Mouse (Mus musculus) midbrain, embryonic 10.5 days (tissue): ENCODE results near the gene Agpat2. TPM values are rescaled to one million over a fixed set of nuclear protein-coding genes. Genes with fewer than 3 reads are reported as not detected.

ENCODE experiments used
- DNase-seq: peaks from one replicate; pipeline ENCODE4 v3.0.0-alpha.2; 2017; ENCODE audit warnings: low spot score
- H3K27ac ChIP-seq: fragments of 300-500 bp; sonication (generic); replicated peaks from 2 replicates; pipeline ENCODE4 v1.5.1; 2016; ENCODE audit warnings: mild to moderate bottlenecking
- H3K27me3 ChIP-seq: fragments of 300-500 bp; sonication (generic); 2 replicates; pipeline ENCODE4 v1.6.1; 2016; ENCODE audit warnings: low read depth, mild to moderate bottlenecking; ENCODE audit not compliant: poor library complexity, severe bottlenecking
- H3K36me3 ChIP-seq: fragments of 300-500 bp; sonication (generic); 2 replicates; pipeline ENCODE4 v1.6.1; 2016; ENCODE audit warnings: mild to moderate bottlenecking, moderate library complexity
- H3K4me1 ChIP-seq: fragments of 300-500 bp; sonication (generic); 2 replicates; pipeline ENCODE4 v1.6.1; 2016
- H3K4me3 ChIP-seq: fragments of 300-500 bp; sonication (generic); 2 replicates; pipeline ENCODE4 v1.5.1; 2016; ENCODE audit warnings: mild to moderate bottlenecking, moderate library complexity
- H3K9me3 ChIP-seq: fragments of 300-500 bp; sonication (generic); replicated peaks from 2 replicates; pipeline ENCODE4 v1.6.1; 2016; ENCODE audit warnings: mild to moderate bottlenecking
- WGBS: fragments of 180-500 bp; shearing (Covaris S2); methylation state at CpG from one replicate; pipeline ENCODE4 v1.1.7; 2016; 5-methylcytosine and 5-hydroxymethylcytosine counted together
- polyA plus RNA-seq: library from polyadenylated mRNA; unstranded; fragments of >200 nt; fragmentation: Nextera tagmentation; extraction: Ambion mirVana; gene quantifications from 2 replicates; pipeline ENCODE4 v1.2.1, GENCODE M21; 2016

The Agpat2 gene
- polyA plus RNA-seq, 1 experiment from 2014 or later, result 10.6 TPM

GRCm38 (mm10) chr2:26617331-26617730 is 13.1 kb upstream of the Agpat2 start:
- Histone ChIP-seq H3K4me3 (no peak overlapping the region), H3K27ac (no peak overlapping the region), H3K36me3 (no peaks in the 10 kb centered on the region), H3K9me3 (no peaks in the 10 kb centered on the region), H3K27me3 (0 out of 2 replicates have a peak, but pooled peaks cover 6% of the 10 kb centered on the region), H3K4me1 (peaks cover 4% of the 10 kb centered on the region; the same call in 1 of the 2 replicates)
- 79% methylated on average over 6 of the region's 6 CpGs for WGBS
- no peak for DNase-seq

GRCm38 (mm10) chr2:26615459-26616124 is 11.4 kb upstream of the Agpat2 start:
- Histone ChIP-seq H3K36me3 (no peaks in the 10 kb centered on the region), H3K27me3 (0 out of 2 replicates have a peak, but pooled peaks cover 6% of the 10 kb centered on the region), H3K9me3 (no peaks in the 10 kb centered on the region), H3K4me1 (peaks cover 4% of the 10 kb centered on the region; the same call in 1 of the 2 replicates), H3K4me3 (no peak overlapping the region), H3K27ac (no peak overlapping the region)
- DNase-seq, result no peak
- 89% methylated on average over 4 of the region's 4 CpGs for WGBS

- 86% methylated on average over 5 of the region's 5 CpGs for WGBS
- Histone ChIP-seq H3K27me3 (0 out of 2 replicates have a peak, but pooled peaks cover 6% of the 10 kb centered on the region), H3K4me1 (peaks cover 4% of the 10 kb centered on the region; the same call in 1 of the 2 replicates), H3K36me3 (no peaks in the 10 kb centered on the region), H3K27ac (no peak overlapping the region), H3K4me3 (no peak overlapping the region), H3K9me3 (no peaks in the 10 kb centered on the region)
- DNase-seq, result no peak
These were observed 10.7 kb upstream of the Agpat2 start for GRCm38 (mm10) chr2:26614903-26615302.

- DNase-seq, result no peak
- H3K27ac ChIP-seq, result no peak overlapping the region
- peaks cover 11% of the 10 kb centered on the region; the same call in 1 of the 2 replicates for H3K27me3 ChIP-seq
- H3K4me3 ChIP-seq, result no peak overlapping the region
- no peaks in the 10 kb centered on the region for H3K36me3 ChIP-seq
- H3K4me1 ChIP-seq, result peaks cover 8% of the 10 kb centered on the region
- H3K9me3 ChIP-seq, result no peaks in the 10 kb centered on the region
These were observed 7.7 kb upstream of the Agpat2 start for GRCm38 (mm10) chr2:26611896-26612295.

- Histone ChIP-seq H3K27ac (no peak overlapping the region), H3K4me3 (no peak overlapping the region), H3K4me1 (peaks cover 11% of the 10 kb centered on the region), H3K9me3 (no peaks in the 10 kb centered on the region), H3K36me3 (no peaks in the 10 kb centered on the region), H3K27me3 (peaks cover 18% of the 10 kb centered on the region)
- DNase-seq, result no peak
These were observed 6.8 kb upstream of the Agpat2 start for GRCm38 (mm10) chr2:26611054-26611453.

GRCm38 (mm10) chr2:26610526-26610925 is 6.3 kb upstream of the Agpat2 start:
- DNase-seq, result no peak
- 72% methylated on average over 3 of the region's 3 CpGs for WGBS
- Histone ChIP-seq H3K36me3 (no peaks in the 10 kb centered on the region), H3K27ac (no peak overlapping the region), H3K9me3 (no peaks in the 10 kb centered on the region), H3K4me3 (no peak overlapping the region), H3K27me3 (peaks cover 24% of the 10 kb centered on the region), H3K4me1 (peaks cover 11% of the 10 kb centered on the region)

GRCm38 (mm10) chr2:26609261-26609661 is 5.0 kb upstream of the Agpat2 start:
- Histone ChIP-seq H3K27me3 (peaks cover 36% of the 10 kb centered on the region), H3K27ac (no peak overlapping the region), H3K9me3 (no peaks in the 10 kb centered on the region), H3K4me3 (no peak overlapping the region), H3K36me3 (no peaks in the 10 kb centered on the region), H3K4me1 (peaks cover 15% of the 10 kb centered on the region)
- DNase-seq, result no peak

- Histone ChIP-seq H3K27me3 (peaks cover 41% of the 10 kb centered on the region), H3K4me1 (peaks cover 20% of the 10 kb centered on the region), H3K9me3 (no peaks in the 10 kb centered on the region), H3K27ac (no peak overlapping the region), H3K36me3 (no peaks in the 10 kb centered on the region), H3K4me3 (no peak overlapping the region)
- no peak for DNase-seq
These were observed 4.6 kb upstream of the Agpat2 start for GRCm38 (mm10) chr2:26608781-26609180.

- WGBS, result 60% methylated on average over 6 of the region's 6 CpGs
- DNase-seq, result no peak
- H3K4me1 ChIP-seq, result peaks cover 26% of the 10 kb centered on the region
- H3K9me3 ChIP-seq, result no peaks in the 10 kb centered on the region
- no peaks in the 10 kb centered on the region for H3K36me3 ChIP-seq
- peaks cover 56% of the 10 kb centered on the region for H3K27me3 ChIP-seq
- 0 out of 2 replicates have a peak overlapping the region, but pooled peaks have one; percentile 23 for H3K27ac ChIP-seq
- H3K4me3 ChIP-seq, result no peak overlapping the region
These were observed 3.1 kb upstream of the Agpat2 start for GRCm38 (mm10) chr2:26607056-26607910.

- H3K4me1 ChIP-seq, result peaks cover 26% of the 10 kb centered on the region
- no peak overlapping the region for H3K27ac ChIP-seq
- H3K27me3 ChIP-seq, result peaks cover 63% of the 10 kb centered on the region
- no peak for DNase-seq
- WGBS, result 75% methylated on average over 3 of the region's 3 CpGs
- no peaks in the 10 kb centered on the region for H3K9me3 ChIP-seq
- no peak overlapping the region for H3K4me3 ChIP-seq
- no peaks in the 10 kb centered on the region for H3K36me3 ChIP-seq
These were observed 2.4 kb upstream of the Agpat2 start for GRCm38 (mm10) chr2:26606579-26606978.

GRCm38 (mm10) chr2:26605331-26605730 is 1.1 kb upstream of the Agpat2 start:
- 85% methylated on average over 8 of the region's 8 CpGs for WGBS

GRCm38 (mm10) chr2:26603159-26603558 is 1.1 kb downstream of the Agpat2 start:
- DNase-seq, result no peak
- H3K9me3 ChIP-seq, result no peaks in the 10 kb centered on the region
- no peaks in the 10 kb centered on the region for H3K36me3 ChIP-seq
- H3K27ac ChIP-seq, result peak overlapping the region; percentile 78; the same call in 1 of the 2 replicates
- H3K27me3 ChIP-seq, result peaks cover 68% of the 10 kb centered on the region
- peak overlapping the region; percentile 66 for H3K4me3 ChIP-seq
- H3K4me1 ChIP-seq, result peaks cover 26% of the 10 kb centered on the region
- 31% methylated on average over 6 of the region's 6 CpGs for WGBS

More at GRCm38 (mm10) chr2:26605331-26605730, 1.1 kb upstream of the Agpat2 start:
- Histone ChIP-seq H3K27me3 (peaks cover 71% of the 10 kb centered on the region), H3K4me1 (peaks cover 26% of the 10 kb centered on the region), H3K9me3 (no peaks in the 10 kb centered on the region), H3K4me3 (no peak overlapping the region), H3K36me3 (no peaks in the 10 kb centered on the region), H3K27ac (no peak overlapping the region)
- no peak for DNase-seq

GRCm38 (mm10) chr2:26602631-26603030 is 1.6 kb downstream of the Agpat2 start:
- H3K4me3 ChIP-seq, result no peak overlapping the region
- DNase-seq, result no peak
- no peak overlapping the region for H3K27ac ChIP-seq
- 81% methylated on average over 5 of the region's 5 CpGs for WGBS
- H3K36me3 ChIP-seq, result no peaks in the 10 kb centered on the region
- H3K4me1 ChIP-seq, result peaks cover 26% of the 10 kb centered on the region
- H3K27me3 ChIP-seq, result peaks cover 64% of the 10 kb centered on the region
- H3K9me3 ChIP-seq, result no peaks in the 10 kb centered on the region
